Mouse (Mus musculus) embryonic fibroblast, embryonic 13.5 days (primary cell): ENCODE measurements at regions not wholly inside any gene's neighbourhood (a gene's known extent, or its start where the extent isn't known, plus 50 kb on each side); places are given as distances from the start of the nearest gene placed in this dataset.

Experiments
- CTCF ChIP-seq: IDR thresholded peaks from 2 replicates; pipeline ENCODE4 v1.5.1; 2011; ENCODE audit warnings: mild to moderate bottlenecking, control low read depth, low read length, moderate library complexity, borderline replicate concordance; ENCODE audit not compliant: insufficient read depth
- POLR2A ChIP-seq: IDR thresholded peaks from 2 replicates; pipeline ENCODE4 v1.6.1; 2011; ENCODE audit warnings: low read depth, mild to moderate bottlenecking, control low read depth, low read length, moderate library complexity

- TF ChIP-seq CTCF (no peak), POLR2A (no peak)
Measured at GRCm38 (mm10) chr4:81505096-81505495, 62.5 kb upstream of the Mpdz start.
